Mouse (Mus musculus) spleen, adult 18-20 months (tissue): ENCODE data around the gene Slc22a23.

Source experiments
- DNase-seq, 2 experiments: peaks; one replicate each; pipeline ENCODE4 v3.0.0; 2022; ENCODE audit warnings: mixed read lengths in 2 of 2

The Slc22a23 gene

GRCm38 (mm10) chr13:34266942-34267660 is 77.9 kb downstream of the Slc22a23 start:
- no peak for DNase-seq

GRCm38 (mm10) chr13:34266067-34266466 is 78.9 kb downstream of the Slc22a23 start:
- no peak for DNase-seq

- DNase-seq, result no peak
Observed at GRCm38 (mm10) chr13:34265576-34265975, 79.4 kb downstream of the Slc22a23 start.

GRCm38 (mm10) chr13:34265022-34265565 is 79.9 kb downstream of the Slc22a23 start:
- DNase-seq, result no peak

GRCm38 (mm10) chr13:34264508-34264907 is 80.5 kb downstream of the Slc22a23 start:
- no peak for DNase-seq

- no peak for DNase-seq
Observed at GRCm38 (mm10) chr13:34258765-34259164, 86.2 kb downstream of the Slc22a23 start.

- no peak for DNase-seq
Observed at GRCm38 (mm10) chr13:34257177-34257576, 87.8 kb downstream of the Slc22a23 start.

GRCm38 (mm10) chr13:34256676-34257075 is 88.3 kb downstream of the Slc22a23 start:
- no peak for DNase-seq

- peak in 1 of 2 experiments; percentile 9 for DNase-seq
Observed at GRCm38 (mm10) chr13:34255297-34255696, 89.7 kb downstream of the Slc22a23 start.

- DNase-seq, result peak; percentile 59 to 64
Observed at GRCm38 (mm10) chr13:34254691-34255090, 90.3 kb downstream of the Slc22a23 start.

- DNase-seq, result no peak
Observed at GRCm38 (mm10) chr13:34253736-34254135, 91.2 kb downstream of the Slc22a23 start.

- DNase-seq, result no peak
Observed at GRCm38 (mm10) chr13:34248941-34249920, 95.8 kb downstream of the Slc22a23 start.

- DNase-seq, result no peak
Observed at GRCm38 (mm10) chr13:34248107-34248506, 96.9 kb downstream of the Slc22a23 start.

GRCm38 (mm10) chr13:34246821-34247220 is 98.2 kb downstream of the Slc22a23 start:
- no peak for DNase-seq

- DNase-seq, result no peak
Observed at GRCm38 (mm10) chr13:34245216-34245615, 99.8 kb downstream of the Slc22a23 start.

- DNase-seq, result no peak
Observed at GRCm38 (mm10) chr13:34244186-34244585, 100.8 kb downstream of the Slc22a23 start.

- DNase-seq, result no peak
Observed at GRCm38 (mm10) chr13:34242211-34242610, 102.8 kb downstream of the Slc22a23 start.

GRCm38 (mm10) chr13:34240087-34240428 is 104.9 kb downstream of the Slc22a23 start:
- DNase-seq, result no peak

- no peak for DNase-seq
Observed at GRCm38 (mm10) chr13:34239371-34240086, 105.5 kb downstream of the Slc22a23 start.

- no peak for DNase-seq
Observed at GRCm38 (mm10) chr13:34238646-34239290, 106.2 kb downstream of the Slc22a23 start.

GRCm38 (mm10) chr13:34235056-34235455 is 109.9 kb downstream of the Slc22a23 start:
- DNase-seq, result no peak

GRCm38 (mm10) chr13:34234439-34234838 is 110.5 kb downstream of the Slc22a23 start:
- DNase-seq, result no peak
